Mouse (Mus musculus) hindbrain, embryonic 10.5 days (tissue): ENCODE results near the gene Gal3st4. TPM values are rescaled to one million over a fixed set of nuclear protein-coding genes. Genes with fewer than 3 reads are reported as not detected.
A peak's percentile ranks its signal among the peaks of the same experiment; 100 is the strongest.

Experiments
- DNase-seq: peaks from one replicate; pipeline ENCODE4 v3.0.0-alpha.2; 2017; ENCODE audit warnings: low spot score
- H3K27ac ChIP-seq: fragments of 300-500 bp; sonication (generic); 2 replicates; pipeline ENCODE4 v1.5.1; 2016; ENCODE audit warnings: mild to moderate bottlenecking, moderate library complexity
- H3K27me3 ChIP-seq: fragments of 300-500 bp; sonication (generic); 2 replicates; pipeline ENCODE4 v1.6.1; 2016; ENCODE audit warnings: mild to moderate bottlenecking; ENCODE audit not compliant: poor library complexity, insufficient read depth, severe bottlenecking
- H3K36me3 ChIP-seq: fragments of 300-500 bp; sonication (generic); 2 replicates; pipeline ENCODE4 v1.6.1; 2016; ENCODE audit warnings: mild to moderate bottlenecking, moderate library complexity
- H3K4me1 ChIP-seq: fragments of 300-500 bp; sonication (generic); replicated peaks from 2 replicates; pipeline ENCODE4 v1.6.1; 2016; ENCODE audit warnings: mild to moderate bottlenecking
- H3K4me3 ChIP-seq: fragments of 300-500 bp; sonication (generic); 2 replicates; pipeline ENCODE4 v1.5.1; 2016; ENCODE audit warnings: mild to moderate bottlenecking, moderate library complexity
- H3K9me3 ChIP-seq: fragments of 300-500 bp; sonication (generic); 2 replicates; pipeline ENCODE4 v1.6.1; 2016; ENCODE audit warnings: mild to moderate bottlenecking, moderate library complexity
- WGBS: fragments of 180-500 bp; shearing (Covaris S2); methylation state at CpG from one replicate; pipeline ENCODE4 v1.1.7; 2016; 5-methylcytosine and 5-hydroxymethylcytosine counted together
- polyA plus RNA-seq: library from polyadenylated mRNA; unstranded; fragments of >200 nt; fragmentation: Nextera tagmentation; extraction: Ambion mirVana; gene quantifications from 2 replicates; pipeline ENCODE4 v1.2.1, GENCODE M21; 2016

Gene Gal3st4
- polyA plus RNA-seq, 1 experiment from 2014 or later = 7.9 TPM

- 0 out of 2 replicates have a peak, but pooled peaks cover 5% of the 10 kb centered on the region for H3K27me3 ChIP-seq
- peak; percentile 70 for DNase-seq
- peaks cover 89% of the 10 kb centered on the region for H3K4me1 ChIP-seq
- H3K4me3 ChIP-seq = peak overlapping the region; percentile 52
- H3K9me3 ChIP-seq = no peaks in the 10 kb centered on the region
- WGBS = 14% methylated on average over 41 of the region's 41 CpGs
- peak overlapping the region; percentile 84 for H3K27ac ChIP-seq
- H3K36me3 ChIP-seq = peaks cover 50% of the 10 kb centered on the region
These were observed 2.8 kb upstream of the Gal3st4 start for GRCm38 (mm10) chr5:138275216-138276050.

- 45% methylated on average over 8 of the region's 8 CpGs for WGBS
- peak overlapping the region; percentile 59 for H3K27ac ChIP-seq
- H3K4me1 ChIP-seq = peaks cover 88% of the 10 kb centered on the region
- H3K36me3 ChIP-seq = peaks cover 50% of the 10 kb centered on the region
- 0 out of 2 replicates have a peak, but pooled peaks cover 5% of the 10 kb centered on the region for H3K27me3 ChIP-seq
- no peak overlapping the region for H3K4me3 ChIP-seq
- H3K9me3 ChIP-seq = no peaks in the 10 kb centered on the region
- DNase-seq = no peak
These were observed 1.5 kb upstream of the Gal3st4 start for GRCm38 (mm10) chr5:138274186-138274585.

- no peak for DNase-seq
- no peaks in the 10 kb centered on the region for H3K9me3 ChIP-seq
- peak overlapping the region; percentile 47 for H3K4me3 ChIP-seq
- H3K27me3 ChIP-seq = 0 out of 2 replicates have a peak, but pooled peaks cover 5% of the 10 kb centered on the region
- H3K36me3 ChIP-seq = peaks cover 38% of the 10 kb centered on the region
- H3K4me1 ChIP-seq = peaks cover 59% of the 10 kb centered on the region
- H3K27ac ChIP-seq = peak overlapping the region; percentile 90
- 51% methylated on average over 3 of the region's 3 CpGs for WGBS
These were observed 1.4 kb downstream of the Gal3st4 start for GRCm38 (mm10) chr5:138271232-138271631.

- Histone ChIP-seq H3K27ac (no peak overlapping the region), H3K27me3 (0 out of 2 replicates have a peak, but pooled peaks cover 5% of the 10 kb centered on the region), H3K36me3 (peaks cover 23% of the 10 kb centered on the region), H3K4me3 (no peak overlapping the region), H3K9me3 (no peaks in the 10 kb centered on the region), H3K4me1 (peaks cover 47% of the 10 kb centered on the region)
- DNase-seq = no peak
- WGBS = 79% methylated on average over 4 of the region's 4 CpGs
These were observed 3.7 kb downstream of the Gal3st4 start for GRCm38 (mm10) chr5:138268980-138269379.

- no peak overlapping the region for H3K27ac ChIP-seq
- 93% methylated on average over 3 of the region's 3 CpGs for WGBS
- H3K27me3 ChIP-seq = 0 out of 2 replicates have a peak, but pooled peaks cover 5% of the 10 kb centered on the region
- peaks cover 43% of the 10 kb centered on the region for H3K4me1 ChIP-seq
- no peak overlapping the region for H3K4me3 ChIP-seq
- peaks cover 27% of the 10 kb centered on the region for H3K36me3 ChIP-seq
- no peak for DNase-seq
- H3K9me3 ChIP-seq = no peaks in the 10 kb centered on the region
These were observed 5.5 kb downstream of the Gal3st4 start for GRCm38 (mm10) chr5:138267114-138267513.

GRCm38 (mm10) chr5:138265712-138266111 is 6.9 kb downstream of the Gal3st4 start:
- no peaks in the 10 kb centered on the region for H3K27me3 ChIP-seq
- no peaks in the 10 kb centered on the region for H3K9me3 ChIP-seq
- no peak for DNase-seq
- H3K27ac ChIP-seq = no peak overlapping the region
- WGBS = 93% methylated on average over 4 of the region's 4 CpGs
- H3K4me3 ChIP-seq = no peak overlapping the region
- peaks cover 41% of the 10 kb centered on the region for H3K36me3 ChIP-seq
- peaks cover 34% of the 10 kb centered on the region for H3K4me1 ChIP-seq

GRCm38 (mm10) chr5:138264207-138264578 is 8.4 kb downstream of the Gal3st4 start:
- H3K36me3 ChIP-seq = peaks cover 56% of the 10 kb centered on the region
- WGBS = 22% methylated on average over 6 of the region's 6 CpGs
- H3K27me3 ChIP-seq = no peaks in the 10 kb centered on the region
- peaks cover 42% of the 10 kb centered on the region for H3K4me1 ChIP-seq
- peak overlapping the region; percentile 89 for H3K27ac ChIP-seq
- H3K4me3 ChIP-seq = peak overlapping the region; percentile 83
- H3K9me3 ChIP-seq = no peaks in the 10 kb centered on the region
- no peak for DNase-seq

- Histone ChIP-seq H3K4me1 (peaks cover 42% of the 10 kb centered on the region), H3K4me3 (peak within 1 kb of the TSS; percentile 83), H3K27me3 (no peaks in the 10 kb centered on the region), H3K36me3 (peaks cover 62% of the 10 kb centered on the region), H3K27ac (peak within 1 kb of the TSS; percentile 89), H3K9me3 (no peaks in the 10 kb centered on the region)
- WGBS = under 1% methylated on average over 66 of the region's 71 CpGs
- DNase-seq = peak; percentile 90
These were observed 9.1 kb downstream of the Gal3st4 start, which contains the start of gene BC037034 for GRCm38 (mm10) chr5:138263260-138264206. TSS of gene BC037034 (minus strand) at chr5:138264033.

- WGBS = 68% methylated on average over 18 of the region's 18 CpGs
- Histone ChIP-seq H3K36me3 (peaks cover 69% of the 10 kb centered on the region), H3K4me3 (peak overlapping the region; percentile 83), H3K27ac (peak overlapping the region; percentile 89), H3K9me3 (no peaks in the 10 kb centered on the region), H3K4me1 (peaks cover 42% of the 10 kb centered on the region), H3K27me3 (no peaks in the 10 kb centered on the region)
- no peak for DNase-seq
These were observed 9.9 kb downstream of the Gal3st4 start for GRCm38 (mm10) chr5:138262582-138263240.

- Histone ChIP-seq H3K4me3 (peak overlapping the region; percentile 83), H3K27me3 (no peaks in the 10 kb centered on the region), H3K36me3 (peaks cover 71% of the 10 kb centered on the region), H3K27ac (no peak overlapping the region), H3K9me3 (no peaks in the 10 kb centered on the region), H3K4me1 (peaks cover 42% of the 10 kb centered on the region)
- DNase-seq = no peak
- 84% methylated on average over 4 of the region's 4 CpGs for WGBS
These were observed 10.6 kb downstream of the Gal3st4 start for GRCm38 (mm10) chr5:138262001-138262400.

- H3K36me3 ChIP-seq = peaks cover 60% of the 10 kb centered on the region
- H3K27ac ChIP-seq = no peak overlapping the region
- WGBS = 94% methylated on average over 11 of the region's 11 CpGs
- no peaks in the 10 kb centered on the region for H3K9me3 ChIP-seq
- no peak for DNase-seq
- H3K4me3 ChIP-seq = no peak overlapping the region
- H3K4me1 ChIP-seq = peaks cover 52% of the 10 kb centered on the region
- H3K27me3 ChIP-seq = no peaks in the 10 kb centered on the region
These were observed 11.8 kb downstream of the Gal3st4 start for GRCm38 (mm10) chr5:138260834-138261233.

- 77% methylated on average over 10 of the region's 10 CpGs for WGBS
- Histone ChIP-seq H3K27ac (no peak overlapping the region), H3K4me3 (no peak overlapping the region), H3K9me3 (no peaks in the 10 kb centered on the region), H3K36me3 (peaks cover 56% of the 10 kb centered on the region), H3K27me3 (no peaks in the 10 kb centered on the region), H3K4me1 (peaks cover 53% of the 10 kb centered on the region)
- no peak for DNase-seq
These were observed 12.6 kb downstream of the Gal3st4 start for GRCm38 (mm10) chr5:138260051-138260450.
